Mouse (Mus musculus) forebrain, embryonic 15.5 days (tissue): ENCODE measurements at regions not wholly inside any gene's neighbourhood (a gene's known extent, or its start where the extent isn't known, plus 50 kb on each side); places are given as distances from the start of the nearest gene placed in this dataset.

Source experiments
- ATAC-seq: fragments of 200-750 bp; cut with Nextera tagmentation; replicated peaks from 2 replicates; pipeline ENCODE4 v1.8.0; 2017; ENCODE audit warnings: mild to moderate bottlenecking, moderate TSS enrichment, moderate library complexity
- H3K27ac ChIP-seq: fragments of 300-500 bp; sonication (generic); replicated peaks from 2 replicates; pipeline ENCODE4 v1.5.1; 2015; ENCODE audit warnings: mild to moderate bottlenecking, inconsistent platforms
- H3K27me3 ChIP-seq: fragments of 300-500 bp; sonication (generic); 2 replicates; pipeline ENCODE4 v1.6.1; 2015; ENCODE audit warnings: inconsistent platforms
- H3K36me3 ChIP-seq: fragments of 300-500 bp; sonication (generic); 2 replicates; pipeline ENCODE4 v1.6.1; 2015; ENCODE audit warnings: mild to moderate bottlenecking, inconsistent platforms
- H3K4me1 ChIP-seq: fragments of 300-500 bp; sonication (generic); 2 replicates; pipeline ENCODE4 v1.6.1; 2015; ENCODE audit warnings: inconsistent platforms
- H3K4me2 ChIP-seq: fragments of 300-500 bp; sonication (generic); replicated peaks from 2 replicates; pipeline ENCODE4 v1.6.1; 2015; ENCODE audit warnings: mild to moderate bottlenecking, inconsistent platforms
- H3K4me3 ChIP-seq: fragments of 300-500 bp; sonication (generic); 2 replicates; pipeline ENCODE4 v1.5.1; 2015; ENCODE audit warnings: mild to moderate bottlenecking, inconsistent platforms
- H3K9ac ChIP-seq: fragments of 300-500 bp; sonication (generic); replicated peaks from 2 replicates; pipeline ENCODE4 v1.6.1; 2015; ENCODE audit warnings: mild to moderate bottlenecking, inconsistent platforms
- H3K9me3 ChIP-seq: fragments of 300-500 bp; sonication (generic); 2 replicates; pipeline ENCODE4 v1.6.1; 2016; ENCODE audit warnings: inconsistent platforms
- WGBS: fragments of 180-500 bp; shearing (Covaris S2); methylation state at CpG from one replicate; pipeline ENCODE4 v1.1.7; 2015; ENCODE audit warnings: mixed read lengths; 5-methylcytosine and 5-hydroxymethylcytosine counted together

- ATAC-seq: peak; percentile 55
- Histone ChIP-seq H3K27me3 (no peaks in the 10 kb centered on the region), H3K4me3 (no peak overlapping the region), H3K4me2 (no peak overlapping the region), H3K36me3 (no peaks in the 10 kb centered on the region), H3K27ac (0 out of 2 replicates have a peak overlapping the region, but pooled peaks have one; percentile 19), H3K4me1 (peaks cover 17% of the 10 kb centered on the region; the same call in 1 of the 2 replicates), H3K9ac (no peak overlapping the region), H3K9me3 (no peaks in the 10 kb centered on the region)
- WGBS: 4% methylated on average over 6 of the region's 6 CpGs
These were observed 57.1 kb upstream of the Tbx3 start for GRCm38 (mm10) chr5:119613413-119613812.

GRCm38 (mm10) chr5:119613981-119614770, 56.3 kb upstream of the Tbx3 start:
- Histone ChIP-seq H3K9ac (no peak overlapping the region), H3K36me3 (no peaks in the 10 kb centered on the region), H3K9me3 (no peaks in the 10 kb centered on the region), H3K4me3 (no peak overlapping the region), H3K27ac (no peak overlapping the region), H3K4me1 (peaks cover 17% of the 10 kb centered on the region; the same call in 1 of the 2 replicates), H3K4me2 (no peak overlapping the region), H3K27me3 (no peaks in the 10 kb centered on the region)
- no peak for ATAC-seq
- WGBS: 86% methylated on average over 10 of the region's 10 CpGs

- ATAC-seq: no peak
- Histone ChIP-seq H3K4me2 (no peak overlapping the region), H3K27me3 (no peaks in the 10 kb centered on the region), H3K27ac (no peak overlapping the region), H3K4me3 (no peak overlapping the region), H3K36me3 (no peaks in the 10 kb centered on the region), H3K9me3 (no peaks in the 10 kb centered on the region), H3K4me1 (peaks cover 17% of the 10 kb centered on the region; the same call in 1 of the 2 replicates), H3K9ac (no peak overlapping the region)
- 63% methylated on average over 5 of the region's 5 CpGs for WGBS
These were observed 54.8 kb upstream of the Tbx3 start for GRCm38 (mm10) chr5:119615681-119616080.

- Histone ChIP-seq H3K4me2 (no peak overlapping the region), H3K36me3 (no peaks in the 10 kb centered on the region), H3K27ac (no peak overlapping the region), H3K27me3 (no peaks in the 10 kb centered on the region), H3K9ac (no peak overlapping the region), H3K9me3 (no peaks in the 10 kb centered on the region), H3K4me3 (no peak overlapping the region), H3K4me1 (peaks cover 9% of the 10 kb centered on the region; the same call in 1 of the 2 replicates)
- ATAC-seq: no peak
- WGBS: 92% methylated on average over 2 of the region's 2 CpGs
These were observed 52.6 kb upstream of the Tbx3 start for GRCm38 (mm10) chr5:119617856-119618255.

- no peak overlapping the region for H3K27ac ChIP-seq
- no peak overlapping the region for H3K4me3 ChIP-seq
- 42% methylated on average over 8 of the region's 8 CpGs for WGBS
- no peaks in the 10 kb centered on the region for H3K9me3 ChIP-seq
- H3K27me3 ChIP-seq: 0 out of 2 replicates have a peak, but pooled peaks cover 4% of the 10 kb centered on the region
- no peak overlapping the region for H3K4me2 ChIP-seq
- H3K4me1 ChIP-seq: no peaks in the 10 kb centered on the region
- H3K9ac ChIP-seq: no peak overlapping the region
- no peak for ATAC-seq
- H3K36me3 ChIP-seq: no peaks in the 10 kb centered on the region
These were observed 50.6 kb upstream of the Tbx3 start for GRCm38 (mm10) chr5:119619906-119620305.
